Mouse (Mus musculus) CH12.LX (cell line): ENCODE measurements around the gene Nr5a2. TPM values are rescaled to one million over a fixed set of nuclear protein-coding genes. Genes with fewer than 3 reads are reported as not detected.

Experiments used
- DNase-seq: peaks from one replicate; pipeline ENCODE4 v3.0.0-alpha.2; 2013; ENCODE audit errors: extremely low read depth
- H3K27ac ChIP-seq: 2 replicates; pipeline ENCODE4 v1.5.1; 2012; ENCODE audit warnings: low read depth, mild to moderate bottlenecking, control low read depth, moderate library complexity; ENCODE audit not compliant: insufficient read depth
- H3K27me3 ChIP-seq: replicated peaks from 2 replicates; pipeline ENCODE3; 2012; ENCODE audit warnings: inconsistent platforms
- H3K36me3 ChIP-seq, 2 experiments: replicated peaks in 1 of 2; 2 replicates each; pipeline versions ENCODE3 to v1.6.1; 2012; ENCODE audit warnings: inconsistent platforms in 1 of 2, low read length in 1 of 2, mild to moderate bottlenecking in 1 of 2, mixed read lengths in 1 of 2, moderate library complexity in 1 of 2; ENCODE audit not compliant: control insufficient read depth in 1 of 2, insufficient read depth in 1 of 2
- H3K4me1 ChIP-seq, 2 experiments: 2 replicates each; pipeline ENCODE4 v1.6.1; 2012; ENCODE audit warnings: inconsistent platforms in 1 of 2, moderate library complexity in 1 of 2; ENCODE audit not compliant: insufficient read depth in 2 of 2, control insufficient read depth in 1 of 2
- H3K4me2 ChIP-seq: 2 replicates; pipeline ENCODE4 v1.6.1; 2012; ENCODE audit warnings: low read depth, mild to moderate bottlenecking, control low read depth; ENCODE audit not compliant: poor library complexity, insufficient read depth, severe bottlenecking
- H3K4me3 ChIP-seq, 3 experiments: fragments of 150-350 bp in 1 of 3; sonication (generic) in 1 of 3; replicated peaks in 1 of 3; 2 replicates each; pipeline versions ENCODE3 to v1.5.1; 2011 to 2012; ENCODE audit warnings: low read depth in 2 of 3, low read length in 2 of 3, mild to moderate bottlenecking in 2 of 3, moderate library complexity in 2 of 3, control low read depth in 1 of 3, improper control_type of control experiment in 1 of 3, inconsistent platforms in 1 of 3, mixed read lengths in 1 of 3; ENCODE audit not compliant: poor library complexity in 1 of 3
- H3K79me2 ChIP-seq: replicated peaks from 2 replicates; pipeline ENCODE4 v1.6.1; 2012; ENCODE audit warnings: mild to moderate bottlenecking, moderate library complexity; ENCODE audit not compliant: control insufficient read depth, poor library complexity, insufficient read depth, severe bottlenecking; ENCODE audit errors: extremely low read depth
- H3K9ac ChIP-seq: 2 replicates; pipeline ENCODE4 v1.6.1; 2012; ENCODE audit warnings: low read depth, mild to moderate bottlenecking, control low read depth, moderate library complexity; ENCODE audit not compliant: insufficient read depth
- H3K9me3 ChIP-seq: replicated peaks from 2 replicates; pipeline ENCODE3; 2012; ENCODE audit warnings: low read length, inconsistent platforms, mixed read lengths
- CTCF ChIP-seq, 2 experiments: IDR thresholded peaks in 1 of 2; conservative IDR thresholded peaks in 1 of 2; 2 replicates each; pipeline ENCODE4 v1.5.1; 2011 to 2012; ENCODE audit warnings: low read depth in 2 of 2, low read length in 2 of 2, improper control_type of control experiment in 1 of 2, inconsistent platforms in 1 of 2, mild to moderate bottlenecking in 1 of 2, moderate library complexity in 1 of 2
- ELF1 ChIP-seq: IDR thresholded peaks from 2 replicates; pipeline ENCODE4 v1.6.1; 2014; ENCODE audit warnings: low read depth, mild to moderate bottlenecking, inconsistent platforms, low read length, improper control_type of control experiment
- ETS1 ChIP-seq: conservative IDR thresholded peaks from 2 replicates; pipeline ENCODE4 v1.6.1; 2012; ENCODE audit warnings: low read depth, mild to moderate bottlenecking, inconsistent platforms, low read length, improper control_type of control experiment, moderate library complexity
- GABPA ChIP-seq: IDR thresholded peaks from 2 replicates; pipeline ENCODE4 v1.6.1; 2012; ENCODE audit warnings: low read depth, low read length, improper control_type of control experiment, inconsistent platforms; ENCODE audit not compliant: insufficient replicate concordance
- HCFC1 ChIP-seq: IDR thresholded peaks from 2 replicates; pipeline ENCODE4 v1.6.1; 2012; ENCODE audit warnings: low read depth, mild to moderate bottlenecking, inconsistent platforms, low read length, improper control_type of control experiment
- JUN ChIP-seq: IDR thresholded peaks from 2 replicates; pipeline ENCODE4 v1.6.1; 2011; ENCODE audit warnings: low read depth, mild to moderate bottlenecking, low read length, improper control_type of control experiment, moderate library complexity; ENCODE audit not compliant: insufficient read depth
- JUND ChIP-seq: conservative IDR thresholded peaks from 2 replicates; pipeline ENCODE4 v1.6.1; 2011; ENCODE audit warnings: low read depth, low read length, improper control_type of control experiment
- MAZ ChIP-seq: IDR thresholded peaks from 2 replicates; pipeline ENCODE4 v1.6.1; 2012; ENCODE audit warnings: low read depth, mild to moderate bottlenecking, inconsistent platforms, low read length, improper control_type of control experiment, moderate library complexity
- MEF2A ChIP-seq: IDR thresholded peaks from 2 replicates; pipeline ENCODE4 v1.6.1; 2014; ENCODE audit warnings: low read depth, mild to moderate bottlenecking, inconsistent platforms, low read length, improper control_type of control experiment, borderline replicate concordance
- MYC ChIP-seq: IDR thresholded peaks from 2 replicates; pipeline ENCODE4 v1.6.1; 2011; ENCODE audit warnings: low read depth, mild to moderate bottlenecking, improper control_type of control experiment, low read length
- NELFE ChIP-seq: IDR thresholded peaks from 2 replicates; pipeline ENCODE4 v1.6.1; 2011; ENCODE audit warnings: low read depth, low read length, improper control_type of control experiment
- PAX5 ChIP-seq: IDR thresholded peaks from 2 replicates; pipeline ENCODE4 v1.6.1; 2012; ENCODE audit warnings: low read length, inconsistent platforms, mixed read lengths
- POLR2AphosphoS2 ChIP-seq: IDR thresholded peaks from 2 replicates; pipeline ENCODE4 v1.6.1; 2011; ENCODE audit warnings: low read depth, low read length, improper control_type of control experiment
- RAD21 ChIP-seq: IDR thresholded peaks from 2 replicates; pipeline ENCODE4 v1.6.1; 2011; ENCODE audit warnings: low read depth, mild to moderate bottlenecking, low read length, improper control_type of control experiment, moderate library complexity
- SMC3 ChIP-seq: IDR thresholded peaks from 2 replicates; pipeline ENCODE4 v1.6.1; 2011; ENCODE audit warnings: low read depth, low read length, improper control_type of control experiment
- USF2 ChIP-seq: conservative IDR thresholded peaks from 2 replicates; pipeline ENCODE4 v1.6.1; 2011; ENCODE audit warnings: low read depth, low read length, improper control_type of control experiment
- ZC3H11A ChIP-seq: IDR thresholded peaks from 2 replicates; pipeline ENCODE4 v1.6.1; 2012; ENCODE audit warnings: low read depth, mild to moderate bottlenecking, inconsistent platforms, low read length, improper control_type of control experiment
- ZMIZ1 ChIP-seq: IDR thresholded peaks from 2 replicates; pipeline ENCODE4 v1.6.1; 2012; ENCODE audit warnings: low read depth, mild to moderate bottlenecking, inconsistent platforms, low read length, improper control_type of control experiment
- dilution Hi-C: fragments of 300-500 bp; cut with MboI; formaldehyde crosslinking; loops from 2 replicates; pipeline ENCODE4 v1.14.3; 2020; ENCODE audit warnings: low sequenced_read_pairs; ENCODE audit not compliant: extremely low pct_unique_long_range_greater_than_20kb, extremely low pct_ligation_motif_present
- in situ Hi-C: fragments of 300-500 bp; cut with MboI; formaldehyde crosslinking; loops from 3 replicates; pipeline ENCODE4 v1.14.3; 2019; ENCODE audit warnings: low sequenced_read_pairs, low pct_ligation_motif_present, low pct_unique_long_range_greater_than_20kb, mixed read lengths
- polyA plus RNA-seq: library from polyadenylated mRNA; unstranded; fragments of >175 nt; gene quantifications from 2 replicates; pipeline ENCODE4 v1.2.1, GENCODE M21; 2012; ENCODE audit warnings: low read depth; ENCODE audit not compliant: insufficient read length
- total RNA-seq, 2 experiments: library from RNA; depleted of rRNA; stranded (reverse); fragments of 300-350 nt in 1 of 2; fragments of >200 nt in 1 of 2; gene quantifications; 2 replicates each; pipeline ENCODE4 v1.2.3; 2012 to 2014

Gene Nr5a2
- total and polyA plus RNA-seq, 3 experiments = 0.47 to 1.3 (median 0.77) TPM

DNA sequence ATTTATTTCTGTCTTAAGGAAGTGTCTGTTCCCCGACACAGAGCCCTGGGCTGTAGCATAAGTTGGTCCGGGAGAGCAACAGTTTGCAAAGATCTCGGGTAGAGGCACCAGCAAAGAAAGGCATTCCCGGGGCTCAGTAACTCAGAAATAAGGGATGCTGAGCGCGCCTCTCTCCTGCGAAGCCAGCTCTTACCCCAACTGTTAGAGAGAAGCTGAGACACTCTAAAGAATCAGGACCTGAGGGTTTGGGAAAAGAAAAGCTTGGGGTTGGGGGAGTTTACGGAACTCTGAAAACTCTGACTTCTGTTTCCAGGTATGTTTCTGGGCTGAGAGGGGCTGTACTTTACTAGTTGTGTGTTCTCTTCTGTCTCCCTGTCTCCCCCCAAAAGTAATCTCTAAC lies 13.8 kb downstream of the Nr5a2 start:
- in situ Hi-C loops (no loop called here), dilution Hi-C loops (no loop called here)
- Histone ChIP-seq H3K27me3 (peaks cover 9% of the 10 kb centered on the region), H3K79me2 (no peaks in the 10 kb centered on the region), H3K4me3 (no peak overlapping the region), H3K27ac (no peak overlapping the region), H3K36me3 (no peaks in the 10 kb centered on the region), H3K4me1 (peaks cover 0 to 4% of the 10 kb centered on the region in 2 experiments; a peak in 2 of 4 replicates), H3K4me2 (no peak overlapping the region), H3K9ac (no peak overlapping the region), H3K9me3 (no peaks in the 10 kb centered on the region)
- no peak for DNase-seq
- no peak for TF ChIP-seq MAZ
- TF ChIP-seq ZMIZ1 = no peak
- no peak for TF ChIP-seq ETS1
- no peak for TF ChIP-seq POLR2AphosphoS2

DNA sequence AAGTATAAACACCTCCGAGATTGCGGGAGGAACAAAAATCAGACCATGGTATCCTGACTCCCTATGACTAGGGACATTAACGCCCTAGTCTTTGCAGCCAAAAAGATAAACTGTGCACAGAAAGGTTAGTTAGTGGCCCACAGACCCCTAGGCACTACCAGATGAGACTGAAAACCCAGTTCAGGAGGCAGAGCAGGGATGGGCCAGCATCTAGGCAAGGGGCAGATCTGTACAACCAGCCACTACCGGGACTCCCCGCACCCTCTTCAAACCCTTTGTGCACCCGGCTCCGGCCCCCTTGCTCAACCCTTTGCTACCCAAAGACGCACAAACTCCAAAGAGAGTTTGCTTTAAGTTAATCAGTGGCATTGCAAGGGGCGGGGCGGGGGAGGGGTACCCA lies 14.4 kb downstream of the Nr5a2 start:
- H3K9ac ChIP-seq = no peak overlapping the region
- no peaks in the 10 kb centered on the region for H3K79me2 ChIP-seq
- no peak overlapping the region for H3K27ac ChIP-seq
- H3K9me3 ChIP-seq = no peaks in the 10 kb centered on the region
- H3K4me3 ChIP-seq = no peak overlapping the region
- TF ChIP-seq ELF1 (no peak), POLR2AphosphoS2 (no peak), CTCF (conservative IDR thresholded peaks at IDR 0.05 in 1 of 2, IDR thresholded peaks at IDR 0.05 in 1 of 2; ENCODE audit: low read depth in 2 of 2, low read length in 2 of 2) (no peak), RAD21 (no peak), JUND (no peak), ZC3H11A (no peak), SMC3 (no peak), JUN (no peak), HCFC1 (no peak), MEF2A (no peak), GABPA (no peak), MAZ (no peak), NELFE (no peak), MYC (no peak), USF2 (no peak), PAX5 (no peak)
- dilution Hi-C loops = no loop called here
- H3K36me3 ChIP-seq = no peaks in the 10 kb centered on the region
- no peak overlapping the region for H3K4me2 ChIP-seq
- H3K27me3 ChIP-seq = peaks cover 9% of the 10 kb centered on the region
- peaks cover 0 to 4% of the 10 kb centered on the region in 2 experiments; a peak in 2 of 4 replicates for H3K4me1 ChIP-seq
- in situ Hi-C loops = no loop called here
- no peak for DNase-seq
